Mouse (Mus musculus) liver, embryonic 16.5 days (tissue): Measurements from ENCODE around the gene Coasy. TPM values are rescaled to one million over a fixed set of nuclear protein-coding genes. Genes with fewer than 3 reads are reported as not detected.

Experiments
- ATAC-seq: fragments of 200-750 bp; cut with Nextera tagmentation; 2 replicates; pipeline ENCODE4 v1.8.0; 2017; ENCODE audit warnings: low read depth, mild to moderate bottlenecking, moderate number of reproducible peaks, moderate library complexity
- H3K27ac ChIP-seq: fragments of 300-500 bp; sonication (generic); 2 replicates; pipeline ENCODE4 v1.5.1; 2014; ENCODE audit warnings: mild to moderate bottlenecking, low read length
- H3K27me3 ChIP-seq: fragments of 300-500 bp; sonication (generic); 2 replicates; pipeline ENCODE4 v1.6.1; 2014; ENCODE audit warnings: low read depth, low read length, mixed read lengths; ENCODE audit not compliant: control insufficient read depth, insufficient read depth
- H3K36me3 ChIP-seq: fragments of 300-500 bp; sonication (generic); 2 replicates; pipeline ENCODE4 v1.6.1; 2014; ENCODE audit warnings: mild to moderate bottlenecking; ENCODE audit not compliant: control insufficient read depth, insufficient read depth
- H3K4me1 ChIP-seq: fragments of 300-500 bp; sonication (generic); 2 replicates; pipeline ENCODE4 v1.6.1; 2014; ENCODE audit warnings: low read depth, low read length, mixed read lengths; ENCODE audit not compliant: control insufficient read depth
- H3K4me2 ChIP-seq: fragments of 300-500 bp; sonication (generic); 2 replicates; pipeline ENCODE4 v1.6.1; 2014; ENCODE audit warnings: low read depth, low read length, mixed read lengths
- H3K4me3 ChIP-seq: fragments of 300-500 bp; sonication (generic); 2 replicates; pipeline ENCODE4 v1.5.1; 2014; ENCODE audit warnings: low read depth, mild to moderate bottlenecking, low read length
- H3K9ac ChIP-seq: fragments of 300-500 bp; sonication (generic); 2 replicates; pipeline ENCODE4 v1.6.1; 2014; ENCODE audit warnings: low read depth, low read length
- H3K9me3 ChIP-seq: fragments of 300-500 bp; sonication (generic); replicated peaks from 2 replicates; pipeline ENCODE4 v1.6.1; 2016; ENCODE audit warnings: low read length; ENCODE audit not compliant: control insufficient read depth
- WGBS: fragments of 180-500 bp; shearing (Covaris S2); extraction: QIAGEN DNeasy Blood & Tissue Kit; methylation state at CpG from one replicate; pipeline ENCODE4 v1.1.7; 2014; ENCODE audit not compliant: insufficient replicate concordance; 5-methylcytosine and 5-hydroxymethylcytosine counted together
- polyA plus RNA-seq: library from polyadenylated mRNA; unstranded; fragments of >200 nt; fragmentation: Nextera tagmentation; extraction: Ambion mirVana; gene quantifications from 2 replicates; pipeline ENCODE4 v1.2.1, GENCODE M21; 2015

Coasy gene
- polyA plus RNA-seq, 1 experiment from 2014 or later, result 20.5 TPM

DNA sequence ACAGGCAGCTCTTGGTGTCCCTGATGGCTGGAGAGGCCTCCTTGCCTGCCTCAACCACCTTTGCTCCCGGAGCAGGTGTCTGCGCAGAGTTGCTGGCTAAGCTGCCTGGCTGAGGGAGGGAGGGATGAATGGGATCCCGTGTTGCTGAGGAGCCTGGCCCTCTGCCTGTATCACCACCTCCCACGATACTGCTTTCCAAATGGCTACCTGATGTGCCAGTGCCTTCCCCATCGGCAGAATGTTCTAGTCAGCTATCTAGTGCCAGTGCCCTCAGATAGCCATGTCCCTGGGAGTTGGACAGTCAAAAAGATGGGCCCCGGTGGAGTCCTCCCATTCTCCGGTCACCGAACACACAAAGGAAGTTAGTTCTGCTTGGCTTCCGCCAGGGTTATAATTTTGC, 32.0 kb upstream of the Coasy start:
- H3K36me3 ChIP-seq, result peaks cover 79% of the 10 kb centered on the region
- no peak for ATAC-seq
- H3K9ac ChIP-seq, result no peak overlapping the region
- no peak overlapping the region for H3K27ac ChIP-seq
- no peak overlapping the region for H3K4me3 ChIP-seq
- no peaks in the 10 kb centered on the region for H3K27me3 ChIP-seq
- no peaks in the 10 kb centered on the region; the same call in 1 of the 2 replicates for H3K4me1 ChIP-seq
- H3K9me3 ChIP-seq, result peaks cover 3% of the 10 kb centered on the region; the same call in 1 of the 2 replicates
- 89% methylated on average over 9 of the region's 9 CpGs for WGBS
- H3K4me2 ChIP-seq, result no peak overlapping the region

DNA sequence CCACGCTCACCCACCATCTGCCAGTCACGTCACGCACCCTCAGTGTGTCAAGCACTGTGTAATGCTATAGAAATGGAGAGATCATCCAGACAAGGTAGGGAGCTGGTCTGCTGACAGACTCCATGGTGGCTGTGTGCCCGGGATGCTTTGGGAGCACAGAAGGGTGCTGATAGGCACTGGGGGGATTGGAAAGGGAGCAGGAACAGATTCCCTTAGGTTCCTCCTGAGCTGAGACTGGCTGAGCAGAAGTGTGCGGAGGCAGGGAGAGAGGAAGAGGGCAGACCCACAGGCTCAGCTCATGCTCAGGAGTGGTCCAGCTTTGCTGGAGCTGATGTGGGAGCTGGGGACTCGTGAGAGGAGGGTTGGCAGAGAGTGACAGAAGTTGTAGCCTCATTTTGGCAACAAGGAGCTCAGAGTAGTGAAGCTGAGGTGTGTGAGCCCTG, 31.3 kb upstream of the Coasy start:
- Histone ChIP-seq H3K9ac (no peak overlapping the region), H3K4me2 (no peak overlapping the region)
- WGBS, result 86% methylated on average over 6 of the region's 6 CpGs

GRCm38 (mm10) chr11:101051617-101052016, 30.7 kb upstream of the Coasy start:
- no peaks in the 10 kb centered on the region; the same call in 1 of the 2 replicates for H3K4me1 ChIP-seq
- WGBS, result 84% methylated on average over 8 of the region's 8 CpGs
- peaks cover 3% of the 10 kb centered on the region; the same call in 1 of the 2 replicates for H3K9me3 ChIP-seq
- H3K4me3 ChIP-seq, result no peak overlapping the region
- no peak overlapping the region for H3K27ac ChIP-seq
- H3K27me3 ChIP-seq, result no peaks in the 10 kb centered on the region
- no peak for ATAC-seq
- H3K36me3 ChIP-seq, result peaks cover 75% of the 10 kb centered on the region
- H3K9ac ChIP-seq, result no peak overlapping the region
- H3K4me2 ChIP-seq, result no peak overlapping the region

More for the DNA sequence above, 31.3 kb upstream of the Coasy start:
- Histone ChIP-seq H3K9me3 (peaks cover 3% of the 10 kb centered on the region; the same call in 1 of the 2 replicates), H3K36me3 (peaks cover 79% of the 10 kb centered on the region), H3K4me1 (no peaks in the 10 kb centered on the region; the same call in 1 of the 2 replicates), H3K27me3 (no peaks in the 10 kb centered on the region), H3K4me3 (no peak overlapping the region), H3K27ac (no peak overlapping the region)
- no peak for ATAC-seq

GRCm38 (mm10) chr11:101052751-101053473, 29.5 kb upstream of the Coasy start:
- 0 out of 2 replicates have a peak overlapping the region, but pooled peaks have one; percentile 6 for H3K27ac ChIP-seq
- peaks cover 68% of the 10 kb centered on the region for H3K36me3 ChIP-seq
- H3K9ac ChIP-seq, result no peak overlapping the region
- no peak overlapping the region for H3K4me2 ChIP-seq
- ATAC-seq, result no peak
- H3K4me3 ChIP-seq, result no peak overlapping the region
- no peaks in the 10 kb centered on the region for H3K27me3 ChIP-seq
- peaks cover 4% of the 10 kb centered on the region for H3K4me1 ChIP-seq
- H3K9me3 ChIP-seq, result peaks cover 3% of the 10 kb centered on the region; the same call in 1 of the 2 replicates
- WGBS, result 62% methylated on average over 10 of the region's 10 CpGs

DNA sequence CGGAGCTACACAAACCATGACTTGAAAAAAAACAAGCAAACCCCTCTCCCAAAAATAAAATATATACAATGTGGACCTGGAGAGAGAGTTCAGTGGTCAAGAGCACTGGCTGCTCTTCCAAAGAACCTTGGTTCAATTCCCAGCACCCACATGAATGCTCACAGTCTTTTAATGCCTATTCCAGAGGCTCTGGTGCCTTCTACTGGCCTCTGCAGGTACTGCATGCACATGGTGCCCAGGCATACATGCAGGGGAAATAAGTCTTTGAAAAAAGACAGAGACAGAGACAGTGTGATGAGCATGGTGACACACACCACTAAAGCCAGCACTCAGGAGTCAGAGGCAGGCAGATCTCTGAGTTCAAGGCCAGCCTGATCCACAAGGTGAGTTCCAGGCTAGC, 28.4 kb upstream of the Coasy start:
- Histone ChIP-seq H3K9ac (no peak overlapping the region), H3K4me3 (no peak overlapping the region), H3K36me3 (peaks cover 58% of the 10 kb centered on the region), H3K27me3 (no peaks in the 10 kb centered on the region), H3K9me3 (peaks cover 3% of the 10 kb centered on the region; the same call in 1 of the 2 replicates), H3K27ac (no peak overlapping the region), H3K4me2 (no peak overlapping the region), H3K4me1 (peaks cover 10% of the 10 kb centered on the region)
- no peak for ATAC-seq
- WGBS, result 97% methylated on average over 1 of the region's 1 CpGs

DNA sequence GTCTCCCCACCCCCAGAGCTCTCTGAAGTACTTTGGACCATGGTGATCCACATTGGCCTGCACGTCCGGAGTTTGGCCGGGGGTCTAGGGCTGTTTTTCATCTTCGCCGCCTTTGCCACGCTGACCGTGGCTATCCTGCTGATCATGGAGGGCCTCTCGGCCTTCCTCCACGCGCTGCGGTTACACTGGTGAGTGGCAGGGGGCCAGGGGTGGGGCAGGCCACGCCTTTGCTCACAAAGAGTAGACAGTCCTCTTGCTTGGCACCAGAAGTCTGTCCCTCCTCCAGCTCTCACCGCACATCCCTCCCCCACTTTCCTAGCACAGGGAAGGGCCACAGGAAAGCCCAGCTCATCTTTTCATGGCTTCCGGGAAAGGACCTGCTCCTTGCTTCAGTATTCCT, 26.9 kb upstream of the Coasy start:
- H3K4me1 ChIP-seq, result peaks cover 10% of the 10 kb centered on the region
- H3K36me3 ChIP-seq, result peaks cover 43% of the 10 kb centered on the region
- ATAC-seq, result no peak

GRCm38 (mm10) chr11:101056885-101057284, 25.5 kb upstream of the Coasy start:
- Histone ChIP-seq H3K9me3 (peaks cover 3% of the 10 kb centered on the region; the same call in 1 of the 2 replicates), H3K4me1 (peaks cover 10% of the 10 kb centered on the region), H3K27me3 (no peaks in the 10 kb centered on the region), H3K9ac (no peak overlapping the region), H3K27ac (no peak overlapping the region), H3K4me2 (no peak overlapping the region), H3K36me3 (peaks cover 33% of the 10 kb centered on the region), H3K4me3 (no peak overlapping the region)
- WGBS, result 61% methylated on average over 8 of the region's 8 CpGs
- no peak for ATAC-seq

More for the DNA sequence above, 26.9 kb upstream of the Coasy start:
- no peaks in the 10 kb centered on the region for H3K27me3 ChIP-seq
- H3K4me2 ChIP-seq, result no peak overlapping the region
- H3K9me3 ChIP-seq, result peaks cover 3% of the 10 kb centered on the region; the same call in 1 of the 2 replicates
- no peak overlapping the region for H3K9ac ChIP-seq
- H3K4me3 ChIP-seq, result no peak overlapping the region
- 69% methylated on average over 14 of the region's 14 CpGs for WGBS
- H3K27ac ChIP-seq, result no peak overlapping the region

DNA sequence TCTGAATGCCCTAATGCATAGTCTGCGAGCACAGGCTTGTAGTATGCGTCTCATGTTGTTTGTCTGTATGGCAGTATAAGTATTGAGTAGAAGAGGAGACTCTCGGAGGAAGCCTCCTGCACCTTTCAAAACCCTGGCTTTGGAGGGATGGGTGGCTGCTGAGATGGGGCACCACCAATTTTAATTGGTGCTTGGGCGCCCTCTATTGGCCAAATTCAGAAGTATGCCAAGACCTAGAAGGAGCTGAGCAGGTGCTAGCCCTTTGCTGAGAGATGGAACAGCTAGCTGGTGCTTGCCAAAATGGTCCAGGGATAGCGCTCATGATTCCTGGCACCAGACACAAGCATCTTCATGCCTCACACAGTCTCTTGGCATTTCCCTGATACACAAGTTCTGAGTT, 24.5 kb upstream of the Coasy start:
- ATAC-seq, result 0 out of 2 replicates have a peak, but pooled peaks have one; percentile 33
- peaks cover 20% of the 10 kb centered on the region for H3K4me1 ChIP-seq
- WGBS, result 24% methylated on average over 5 of the region's 5 CpGs

DNA sequence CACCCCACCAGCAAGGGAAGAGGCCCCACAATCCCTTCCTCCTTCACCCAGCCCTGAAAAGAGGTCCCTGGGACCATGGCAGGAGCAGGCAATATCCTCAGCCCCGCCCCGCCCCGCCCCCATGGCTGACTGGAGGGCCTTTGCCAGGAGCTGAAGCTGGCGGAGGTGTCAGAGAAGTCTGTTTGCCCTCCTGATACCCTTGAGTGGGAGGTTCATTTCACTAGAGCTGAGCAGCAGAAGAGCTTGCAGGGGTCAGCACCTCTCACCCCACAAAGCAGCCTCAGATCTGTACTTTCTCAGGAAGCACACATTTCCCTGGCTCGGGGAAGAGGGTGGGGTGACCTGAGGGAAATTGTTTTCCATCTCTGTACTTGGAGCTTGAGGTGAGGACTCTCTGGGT, 23.6 kb upstream of the Coasy start:
- peaks cover 28% of the 10 kb centered on the region for H3K4me1 ChIP-seq
- H3K27me3 ChIP-seq, result no peaks in the 10 kb centered on the region
- H3K9ac ChIP-seq, result no peak overlapping the region
- H3K36me3 ChIP-seq, result peaks cover 21% of the 10 kb centered on the region
- no peak overlapping the region for H3K27ac ChIP-seq
- H3K4me3 ChIP-seq, result no peak overlapping the region
- no peak overlapping the region for H3K4me2 ChIP-seq
- peaks cover 1% of the 10 kb centered on the region; the same call in 1 of the 2 replicates for H3K9me3 ChIP-seq
- WGBS, result 60% methylated on average over 5 of the region's 5 CpGs
- no peak for ATAC-seq

More for the DNA sequence above, 24.5 kb upstream of the Coasy start:
- no peaks in the 10 kb centered on the region for H3K27me3 ChIP-seq
- peaks cover 29% of the 10 kb centered on the region for H3K36me3 ChIP-seq
- no peak overlapping the region for H3K4me2 ChIP-seq
- H3K9ac ChIP-seq, result no peak overlapping the region
- H3K9me3 ChIP-seq, result peaks cover 3% of the 10 kb centered on the region; the same call in 1 of the 2 replicates
- no peak overlapping the region for H3K27ac ChIP-seq
- no peak overlapping the region for H3K4me3 ChIP-seq
